Mouse (Mus musculus) right cerebral cortex, adult 2 months (tissue): ENCODE measurements around the gene Calca.
"Not testable (repeated sequence)": the region's sequence is repeated elsewhere in the genome, so short reads cannot be mapped to it uniquely, and the experiment has no call there.

Source experiments
- DNase-seq, 2 experiments: peaks; one replicate each; pipeline ENCODE4 v3.0.0; 2021 to 2022; ENCODE audit warnings: low spot score in 2 of 2

Calca gene

GRCm38 (mm10) chr7:114636102-114636501 is at the start of gene Calca:
Calca (minus strand) TSS chr7:114636357.
- DNase-seq = peak in 1 of 2 experiments; percentile 9

- DNase-seq = peak; percentile 4 to 8
Observed at GRCm38 (mm10) chr7:114672697-114673096, 36.5 kb upstream of the Calca start.

GRCm38 (mm10) chr7:114671405-114671804 is 35.2 kb upstream of the Calca start:
- no peak for DNase-seq

GRCm38 (mm10) chr7:114649730-114650129 is 13.6 kb upstream of the Calca start:
- DNase-seq = no peak

- no peak for DNase-seq
Observed at GRCm38 (mm10) chr7:114648791-114649190, 12.6 kb upstream of the Calca start.

- peak; percentile 50 to 59 for DNase-seq
Observed at GRCm38 (mm10) chr7:114635569-114636101, 522 bp downstream of the Calca start.

- DNase-seq = no peak
Observed at GRCm38 (mm10) chr7:114634386-114634785, 1.8 kb downstream of the Calca start.

- DNase-seq = no peak
Observed at GRCm38 (mm10) chr7:114625966-114626365, 10.2 kb downstream of the Calca start.

GRCm38 (mm10) chr7:114616759-114617158 is 19.4 kb downstream of the Calca start:
- no peak for DNase-seq

GRCm38 (mm10) chr7:114594391-114594790 is 41.8 kb downstream of the Calca start:
- not testable (repeated sequence) for DNase-seq

GRCm38 (mm10) chr7:114582441-114582840 is 53.7 kb downstream of the Calca start:
- DNase-seq = no peak
